Mouse (Mus musculus) ES-Bruce4 (cell line): ENCODE results near the gene Calu.

Experiments
- EP300 ChIP-seq: IDR thresholded peaks from 2 replicates; pipeline ENCODE4 v1.6.1; 2011; ENCODE audit warnings: low read depth, low read length; ENCODE audit not compliant: insufficient read depth
- POLR2A ChIP-seq: IDR thresholded peaks from one replicate; pipeline ENCODE4 v1.8.1; 2011; ENCODE audit warnings: low read length; ENCODE audit not compliant: insufficient read depth

DNA sequence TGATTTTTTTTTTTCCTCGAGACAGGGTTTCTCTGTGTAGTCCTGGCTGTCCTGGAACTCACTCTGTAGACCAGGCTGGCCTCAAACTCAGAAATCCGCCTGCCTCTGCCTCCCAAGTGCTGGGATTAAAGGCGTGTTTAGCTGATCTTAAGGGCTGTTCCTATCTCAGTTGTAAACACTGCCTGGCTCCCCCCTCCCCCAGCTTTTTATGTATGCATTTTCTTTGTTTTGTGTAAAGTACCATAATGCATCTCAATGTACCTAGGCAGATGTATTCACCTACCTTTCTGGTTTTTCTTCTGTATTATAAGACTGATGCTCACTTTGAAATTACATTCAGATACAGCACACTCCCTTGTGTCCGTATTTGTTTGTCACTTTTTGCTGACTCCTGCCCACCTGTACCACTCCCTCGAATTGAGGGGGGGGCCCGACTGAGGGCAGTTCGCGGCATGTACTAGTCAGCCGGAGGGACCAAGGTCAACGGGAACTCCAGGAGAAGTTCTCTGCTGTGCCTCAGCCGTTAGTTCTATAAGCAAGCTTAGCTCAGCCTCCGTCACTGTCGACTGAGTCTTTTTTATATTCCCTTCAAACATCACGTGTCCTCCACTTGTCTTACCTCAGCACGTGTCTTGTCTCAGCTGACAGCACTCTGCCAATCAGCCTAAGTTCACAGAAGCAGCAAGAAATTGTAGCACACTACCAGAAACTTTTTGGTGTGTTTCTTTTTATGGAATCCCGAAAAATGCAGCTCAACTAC is 38.8 kb upstream of the Calu start:
- TF ChIP-seq POLR2A = no peak
- no peak for TF ChIP-seq EP300
